Mouse (Mus musculus): ENCODE data around the gene Phex.

The Phex gene

GRCm38 (mm10) chrX:157306796-157307405 is 108.2 kb downstream of the Phex start:
- DNase-seq, result no peak

DNA sequence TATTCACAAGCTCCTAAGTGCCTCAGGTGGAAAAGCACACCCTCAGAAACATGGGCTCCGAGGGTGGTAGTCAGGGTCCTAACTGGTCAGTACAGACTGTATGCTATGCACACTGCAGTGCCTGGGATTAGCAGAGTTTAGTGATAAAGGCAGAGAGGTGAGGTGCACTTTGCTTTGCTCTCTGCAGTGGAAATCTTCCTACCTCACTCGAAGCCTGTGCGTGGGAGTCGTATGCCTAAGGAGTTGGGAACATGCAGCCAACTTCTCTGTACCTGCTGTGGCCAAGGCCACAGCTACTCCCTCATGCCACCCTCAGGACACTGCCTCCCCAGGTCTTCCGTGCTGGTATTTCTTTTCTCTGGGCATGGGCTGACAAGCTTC is 109.3 kb downstream of the Phex start:
- DNase-seq, result no peak

GRCm38 (mm10) chrX:157305193-157305851 is 109.8 kb downstream of the Phex start:
- DNase-seq, result no peak

DNA sequence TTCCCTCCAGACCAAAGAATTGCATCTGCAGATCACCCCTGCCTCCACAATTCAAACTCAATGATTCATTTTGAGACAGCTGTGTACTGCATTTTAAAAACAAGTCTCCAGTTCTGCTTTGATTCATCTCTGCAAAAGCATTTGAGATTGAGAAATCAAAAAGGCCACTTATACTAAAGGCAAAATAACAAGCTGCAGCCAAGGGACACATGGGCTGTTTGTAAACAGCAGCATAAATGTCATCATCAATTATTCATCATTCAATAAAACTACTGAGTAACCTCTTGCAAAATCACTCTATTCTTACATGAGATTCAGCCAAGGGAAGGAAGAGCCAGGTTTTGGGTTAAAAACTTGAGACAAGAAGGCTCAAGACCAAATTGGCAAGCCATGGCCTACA is 122.7 kb downstream of the Phex start:
- DNase-seq, result no peak

GRCm38 (mm10) chrX:157276581-157276980 is 138.5 kb downstream of the Phex start:
- DNase-seq, result no peak

DNA sequence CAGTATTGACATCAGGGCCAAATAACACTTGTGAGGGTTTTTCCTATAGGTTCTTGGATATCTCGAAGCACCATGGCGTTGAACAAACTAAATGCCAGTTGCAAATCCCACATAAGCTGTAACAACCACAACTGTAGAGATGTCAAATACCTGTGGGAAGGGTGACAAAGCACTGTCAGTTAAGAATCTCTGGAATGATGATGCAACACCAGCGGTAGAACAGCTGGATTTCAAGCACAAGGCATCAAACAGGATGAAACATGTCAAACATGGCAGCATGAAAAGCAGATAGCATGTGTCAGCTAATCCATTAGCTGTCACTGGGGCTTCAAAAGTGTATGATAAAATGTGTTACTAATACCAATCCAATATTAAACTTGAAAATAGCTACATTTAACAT is 141.8 kb downstream of the Phex start:
- DNase-seq, result no peak

GRCm38 (mm10) chrX:157271609-157272008 is 143.5 kb downstream of the Phex start:
- DNase-seq, result no peak

DNA sequence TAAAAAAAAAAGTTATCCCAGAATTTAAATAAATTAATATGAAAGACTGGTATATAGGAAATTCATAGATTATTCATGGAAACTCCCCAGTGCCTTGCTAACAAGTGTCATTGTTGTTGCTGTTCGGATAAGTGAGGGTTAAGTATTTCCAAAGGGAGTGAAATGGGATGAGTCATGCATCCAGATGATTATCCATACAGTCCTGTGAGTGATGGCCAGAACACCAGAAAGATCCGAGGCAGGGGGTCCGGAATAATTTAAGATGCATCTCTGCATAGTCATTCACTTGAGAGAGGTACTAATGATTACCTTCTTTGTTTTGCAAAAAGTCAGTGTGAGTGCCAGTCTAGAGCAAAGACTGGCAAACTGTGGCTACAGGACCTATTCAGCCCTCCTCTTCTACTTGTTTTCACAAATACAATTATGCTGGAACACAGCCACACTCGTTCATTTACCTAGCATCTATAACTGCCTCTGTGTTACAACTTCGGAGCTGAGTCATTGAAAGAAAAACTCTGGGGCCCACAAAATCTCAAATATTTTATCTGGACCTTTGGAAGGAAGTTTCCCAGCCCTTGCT is 145.3 kb downstream of the Phex start:
- DNase-seq, result no peak

DNA sequence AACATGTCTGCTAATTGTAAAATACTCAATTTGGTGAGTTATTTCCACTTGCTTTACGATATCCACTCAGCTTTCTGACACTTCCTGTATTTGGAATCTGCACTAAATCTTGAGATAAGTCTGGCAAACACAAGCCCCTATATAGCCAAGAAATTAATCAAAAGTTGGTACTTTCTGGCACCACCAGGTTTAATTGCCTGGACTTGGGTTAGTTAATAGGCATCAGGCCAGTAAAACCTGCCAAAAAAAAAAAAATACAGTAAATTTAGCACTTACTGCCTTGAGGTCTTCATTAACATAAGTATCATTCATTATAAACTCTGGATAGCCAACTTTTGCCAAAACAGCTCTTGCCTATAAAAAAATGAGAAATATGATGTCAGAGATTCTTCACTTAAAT is 147.0 kb downstream of the Phex start:
- no peak for DNase-seq

DNA sequence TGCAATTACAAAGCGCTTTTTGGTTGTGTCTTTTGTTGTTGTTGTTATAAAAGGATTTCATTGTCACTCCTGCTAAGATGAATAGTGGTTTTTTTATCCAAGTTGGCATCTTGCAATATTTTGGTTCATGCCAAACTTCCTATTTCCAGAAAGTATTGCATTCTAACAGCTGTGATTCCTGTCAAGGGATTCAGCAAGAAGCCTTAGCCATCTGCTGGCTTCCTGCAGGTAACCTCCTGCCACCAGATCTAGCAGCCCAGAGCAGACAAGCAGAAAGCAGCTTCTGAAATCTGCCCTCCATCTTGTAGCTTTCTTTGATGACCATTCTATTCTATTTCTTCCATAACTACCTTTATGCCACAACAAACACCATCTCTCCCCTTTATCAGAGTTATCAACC is 212.4 kb downstream of the Phex start:
- no peak for DNase-seq

- DNase-seq, result no peak
Measured at GRCm38 (mm10) chrX:157184167-157184566, 230.9 kb downstream of the Phex start.

GRCm38 (mm10) chrX:157180845-157181244 is 234.3 kb downstream of the Phex start:
- no peak for DNase-seq

DNA sequence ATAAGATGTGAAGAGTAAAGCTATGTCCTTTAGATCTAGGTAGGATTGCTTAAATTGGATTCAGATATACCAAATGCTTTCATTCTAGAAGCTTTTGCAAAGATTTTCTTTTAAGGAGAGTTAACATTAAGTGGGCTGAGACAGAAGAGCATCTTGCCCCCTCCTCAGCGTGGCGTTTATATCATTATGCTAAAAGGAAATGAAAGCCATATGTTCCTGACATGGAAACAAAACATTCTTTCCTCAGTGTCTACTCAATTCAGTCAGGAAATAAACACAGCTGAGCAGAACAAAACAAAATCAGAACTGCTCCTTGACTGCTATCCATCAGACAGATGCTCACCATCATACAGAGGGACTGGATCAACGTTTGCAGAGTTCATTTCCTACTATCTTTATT is 251.0 kb downstream of the Phex start:
- DNase-seq, result peak; percentile 9

GRCm38 (mm10) chrX:157163394-157163793 is 251.7 kb downstream of the Phex start:
- no peak for DNase-seq

GRCm38 (mm10) chrX:157144675-157145074 is 270.4 kb downstream of the Phex start:
- DNase-seq, result no peak

DNA sequence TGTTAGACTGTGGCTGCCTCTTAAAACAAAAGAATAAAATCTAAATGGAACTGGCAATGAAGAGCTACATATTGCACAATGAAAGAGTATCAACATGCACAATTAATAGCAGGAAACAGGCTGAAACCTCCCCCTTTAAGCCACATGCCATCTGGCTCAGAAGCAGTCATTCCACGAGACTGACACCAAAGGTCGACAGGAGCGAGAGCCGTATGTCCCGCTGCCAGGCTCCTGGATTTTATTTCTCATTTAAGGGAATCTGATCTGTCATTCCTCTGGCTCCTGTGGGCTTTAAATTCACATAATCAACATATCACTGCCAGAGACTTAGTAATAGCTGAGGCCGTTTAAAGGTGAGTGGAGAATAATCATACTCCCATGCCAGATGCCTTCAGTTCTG is 275.5 kb downstream of the Phex start:
- DNase-seq, result peak; percentile 3
